Mouse (Mus musculus): ENCODE results near the gene Hexim2. TPM values are rescaled to one million over a fixed set of nuclear protein-coding genes. Genes with fewer than 3 reads are reported as not detected.

Gene Hexim2
- total RNA-seq, 2 experiments from 2014 or later = 3.8 to 13.0 TPM

DNA sequence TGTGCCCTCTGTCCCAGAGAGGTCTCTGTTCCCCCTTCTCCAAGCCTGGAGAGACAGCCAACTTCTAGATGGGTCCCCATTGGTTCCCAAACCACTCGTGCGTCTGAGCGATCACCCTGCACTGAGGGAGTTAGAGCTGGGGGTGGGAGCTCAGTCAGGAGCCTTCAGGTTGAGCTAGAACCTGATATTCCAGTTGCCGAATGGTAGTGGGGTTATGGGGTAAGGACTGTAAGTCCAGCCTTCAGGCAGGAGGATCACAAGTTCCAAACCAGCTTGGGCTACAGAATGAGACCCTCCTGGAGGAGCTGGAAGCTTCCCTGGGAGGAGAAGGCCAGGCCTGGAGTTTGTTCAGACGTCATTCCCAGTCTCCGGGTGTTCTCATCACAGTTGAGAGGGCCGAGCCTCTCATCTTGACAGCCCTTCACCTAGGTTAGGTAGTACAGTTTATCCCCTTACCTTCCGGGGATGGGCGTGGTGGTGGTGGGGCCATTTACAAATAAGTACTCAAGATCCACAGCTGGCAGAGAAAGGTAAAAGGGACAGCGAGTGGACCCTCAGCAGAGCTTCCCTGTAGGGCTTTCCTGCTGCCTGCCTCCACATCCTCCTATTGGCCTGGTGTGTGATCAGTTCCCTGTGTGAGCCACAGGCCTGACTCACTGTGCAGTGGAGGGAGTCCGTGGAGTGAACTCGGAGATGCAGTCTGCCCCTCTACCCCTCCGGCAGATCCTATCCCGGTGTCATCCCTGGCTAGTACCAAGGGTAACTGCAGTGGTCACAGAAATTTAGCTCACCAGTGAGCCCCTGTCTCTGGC, 7.9 kb downstream of the Hexim2 start:
- no peak for ATAC-seq (replicated peaks; ENCODE audit: low FRiP score, poor library complexity, severe bottlenecking)

DNA sequence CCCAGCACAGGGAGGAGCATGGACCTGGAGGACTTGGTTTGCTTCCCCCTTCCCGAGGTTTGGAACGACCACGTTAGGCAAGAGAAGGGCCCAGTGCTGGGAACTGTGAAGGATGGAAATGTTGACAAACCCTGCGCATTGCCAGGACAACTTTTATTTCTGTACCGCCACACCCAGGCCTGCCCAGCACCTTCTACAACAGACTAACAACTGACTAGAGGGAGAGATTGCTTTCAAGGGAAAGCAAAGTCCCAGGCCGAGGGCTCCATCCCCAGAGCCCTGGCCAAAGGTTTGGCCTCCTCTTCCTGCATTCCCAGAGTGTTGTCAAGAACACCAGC, 8.5 kb downstream of the Hexim2 start:
- no peak for ATAC-seq (replicated peaks; ENCODE audit: low FRiP score, poor library complexity, severe bottlenecking)

DNA sequence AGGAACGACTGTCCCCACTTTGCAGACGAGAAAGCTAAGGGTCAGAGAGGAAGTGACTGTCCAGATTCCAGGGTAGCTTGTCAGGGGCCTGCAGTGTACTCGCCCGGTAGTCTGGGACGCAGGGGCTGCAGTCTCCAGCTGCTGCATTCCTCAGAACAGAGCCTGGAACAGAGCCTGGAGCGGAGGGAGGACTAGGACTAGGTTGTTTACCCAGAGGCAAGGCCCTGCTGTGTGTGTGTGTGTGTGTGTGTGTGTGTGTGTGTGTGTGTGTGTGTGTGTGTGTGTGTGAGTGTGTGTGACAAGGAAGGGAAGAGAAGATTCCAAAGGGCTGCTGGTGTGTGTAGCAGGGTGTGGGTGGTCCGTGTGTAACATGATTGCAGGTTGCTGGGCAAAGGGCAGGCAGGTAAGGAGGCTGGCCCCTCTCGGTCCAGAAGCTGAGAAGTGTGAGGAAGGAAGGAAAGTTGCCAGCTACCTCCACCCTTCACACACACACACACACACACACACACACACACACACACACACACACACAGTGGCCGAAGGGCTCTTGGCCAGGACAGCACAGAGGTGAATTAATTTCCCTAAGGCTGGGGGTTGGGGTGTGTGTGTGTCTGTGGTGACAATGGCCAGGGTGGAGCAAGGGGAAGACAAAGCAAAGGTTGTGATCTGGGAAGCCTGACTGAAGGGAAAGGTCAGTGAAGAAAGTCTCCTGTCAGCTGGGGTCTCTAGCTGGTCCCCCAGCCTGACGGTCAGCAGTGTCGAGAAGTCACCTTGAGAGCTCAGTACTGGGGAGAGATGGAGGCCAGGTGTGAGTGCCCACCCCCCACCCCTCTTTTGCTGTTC, 9.1 kb downstream of the Hexim2 start:
- no peak for ATAC-seq (replicated peaks; ENCODE audit: low FRiP score, poor library complexity, severe bottlenecking)

DNA sequence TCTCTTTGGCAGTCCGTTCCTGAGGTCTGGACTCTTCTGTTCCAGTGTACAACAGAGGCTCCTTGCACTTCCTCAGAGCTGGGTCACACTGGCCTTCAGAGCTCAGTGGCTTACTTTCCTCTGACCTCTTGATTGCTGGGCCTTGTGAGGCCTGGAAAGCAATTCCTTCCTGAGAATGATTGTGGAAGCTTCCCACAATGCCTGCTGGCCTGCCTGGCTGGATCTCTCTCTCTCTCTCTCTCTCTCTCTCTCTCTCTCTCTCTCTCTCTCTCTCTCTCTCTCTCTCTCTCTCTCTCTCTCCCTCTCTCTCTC, 9.7 kb downstream of the Hexim2 start:
- ATAC-seq (replicated peaks; ENCODE audit: low FRiP score, poor library complexity, severe bottlenecking) = no peak

DNA sequence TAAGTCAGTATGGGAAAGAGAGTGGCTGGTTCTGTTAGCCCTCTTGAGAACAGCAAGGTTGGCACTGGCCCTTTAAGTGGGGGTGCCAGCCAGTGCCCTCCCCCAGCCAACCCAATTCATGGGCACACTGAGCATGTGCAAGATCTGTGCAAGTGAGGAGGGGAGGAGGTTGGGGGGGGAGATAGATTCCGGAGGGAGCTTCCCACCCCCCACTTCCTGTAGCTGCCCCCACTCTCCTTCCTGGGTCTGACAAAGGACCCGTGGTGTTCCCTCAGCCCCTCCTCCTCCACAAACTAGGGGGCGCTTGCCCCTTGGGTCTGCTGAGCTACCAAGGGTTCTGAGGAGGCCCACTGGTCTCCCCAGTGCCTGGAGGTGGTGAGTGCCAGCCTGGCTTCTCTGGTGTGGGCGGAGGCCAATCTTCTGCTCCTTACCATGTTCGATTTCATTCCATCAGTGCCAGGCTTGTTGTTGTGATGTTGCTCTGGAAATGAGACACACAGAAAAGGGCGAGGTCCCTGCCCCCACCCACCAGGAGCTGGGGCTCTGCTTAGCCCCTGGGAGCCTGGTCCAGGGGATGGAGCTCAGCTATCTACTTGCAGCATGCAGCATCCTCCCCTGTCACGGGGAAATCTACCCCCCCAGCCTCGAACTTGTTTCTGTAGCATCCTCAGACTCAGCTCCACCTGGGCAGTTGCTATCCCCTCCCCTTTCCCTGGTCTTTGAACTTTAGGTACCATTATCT, 10.4 kb downstream of the Hexim2 start:
- ATAC-seq (replicated peaks; ENCODE audit: low FRiP score, poor library complexity, severe bottlenecking) = no peak

DNA sequence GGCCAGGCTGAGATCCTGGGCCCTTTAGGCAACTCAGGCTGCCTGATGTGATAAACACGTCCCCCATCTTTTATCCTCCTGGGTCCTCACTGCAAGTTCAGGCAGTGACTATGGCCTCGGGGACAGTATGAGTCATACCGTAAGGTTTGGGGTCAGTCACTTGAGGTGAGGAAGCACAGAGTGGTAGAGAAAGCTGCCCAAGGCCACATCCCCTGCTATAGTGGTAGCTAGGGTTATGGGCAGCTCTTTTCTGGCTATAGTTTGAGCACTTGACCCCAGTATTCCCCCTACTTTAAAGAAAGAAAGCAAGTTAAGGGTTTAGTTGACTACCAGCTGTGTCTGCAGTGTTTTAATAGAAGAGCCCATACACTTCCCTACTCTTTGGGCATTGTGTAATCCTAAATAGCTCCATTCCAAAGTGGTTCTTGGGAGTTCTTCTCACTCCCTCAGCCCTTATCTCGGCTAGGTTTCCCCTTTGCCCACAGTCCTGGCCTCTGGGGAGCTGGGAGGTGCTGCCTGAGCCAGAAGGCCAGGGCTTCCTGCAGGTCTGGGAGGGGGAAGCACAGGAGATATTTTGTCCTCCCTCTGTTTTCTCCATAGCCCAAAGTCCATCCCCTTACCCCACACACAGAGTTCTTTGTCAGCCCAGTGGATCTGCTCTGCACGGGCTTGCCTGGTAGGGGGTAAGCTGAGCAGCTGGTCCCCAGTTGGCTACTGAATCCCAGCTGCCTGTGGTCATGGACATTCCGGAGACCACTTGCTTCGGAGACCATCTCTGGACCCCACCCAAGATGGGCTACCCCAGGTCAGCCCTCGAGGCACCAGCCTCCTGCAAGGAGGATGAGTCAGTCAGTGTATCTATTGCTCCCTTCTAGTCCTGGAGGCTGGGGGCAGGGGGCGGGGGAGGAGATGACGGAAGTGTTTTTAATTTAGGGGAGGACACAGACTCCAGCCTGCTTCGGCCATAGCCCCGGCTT, 12.4 kb downstream of the Hexim2 start:
- ATAC-seq (replicated peaks; ENCODE audit: low FRiP score, poor library complexity, severe bottlenecking) = no peak

DNA sequence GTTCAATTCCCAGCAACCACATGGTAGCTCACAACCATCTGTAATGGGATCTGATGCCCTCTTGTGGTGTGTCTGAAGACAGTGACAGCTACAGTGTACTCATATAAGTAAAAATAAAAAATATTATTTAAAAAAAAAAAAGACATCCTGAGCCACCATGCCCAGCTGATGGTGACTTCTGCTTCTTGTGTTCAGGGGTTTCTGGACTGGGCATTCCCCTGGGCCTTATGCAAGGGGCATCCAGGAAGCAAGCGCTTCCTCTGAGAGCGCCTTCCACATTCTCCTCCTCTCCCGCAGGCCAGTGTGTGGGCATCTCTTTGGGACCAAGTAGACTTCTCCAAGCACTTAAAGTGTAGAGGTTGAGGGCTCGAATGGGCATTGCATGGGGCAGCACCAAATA, 14.2 kb downstream of the Hexim2 start:
- ATAC-seq (replicated peaks; ENCODE audit: low FRiP score, poor library complexity, severe bottlenecking) = no peak

DNA sequence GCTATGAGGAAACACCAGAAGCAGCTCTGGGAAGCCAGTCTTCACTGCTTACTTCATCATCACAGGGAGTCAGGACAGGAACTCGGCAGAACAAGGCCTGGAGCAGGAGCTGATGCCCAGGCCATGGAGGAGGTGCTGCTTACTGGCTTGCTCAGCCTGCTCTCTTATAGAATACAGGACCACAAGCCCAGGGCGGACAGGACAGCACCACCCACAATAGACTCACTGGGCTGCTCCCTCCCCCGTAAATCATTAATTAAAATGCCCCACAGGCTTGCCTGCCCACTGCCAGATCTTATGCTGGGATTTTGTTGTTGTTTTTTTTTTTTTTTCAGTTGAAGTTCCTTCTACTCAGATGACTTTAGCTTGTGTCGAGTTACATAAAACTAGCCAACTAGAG, 15.5 kb downstream of the Hexim2 start:
- no peak for ATAC-seq (replicated peaks; ENCODE audit: low FRiP score, poor library complexity, severe bottlenecking)

DNA sequence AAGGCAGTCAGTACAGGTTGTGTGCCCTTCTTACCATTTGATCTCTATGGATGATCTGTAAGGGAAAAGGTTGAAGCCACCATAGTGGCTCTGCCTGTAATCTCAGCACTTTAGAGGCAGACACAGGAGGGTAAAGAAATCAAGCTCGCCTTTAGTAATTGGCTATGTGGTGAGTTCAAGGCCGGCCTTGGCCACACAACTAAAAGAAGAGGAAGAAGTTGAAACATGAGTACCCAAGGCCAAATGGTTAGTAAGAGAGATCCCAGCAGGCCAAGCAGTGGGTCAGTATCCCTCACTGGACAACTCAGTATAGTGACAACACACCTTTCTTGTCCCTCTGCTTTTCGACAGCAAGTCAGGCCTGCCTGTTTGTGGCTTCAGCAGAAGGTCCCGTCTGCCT, 17.5 kb downstream of the Hexim2 start:
- no peak for ATAC-seq (replicated peaks; ENCODE audit: low FRiP score, poor library complexity, severe bottlenecking)

DNA sequence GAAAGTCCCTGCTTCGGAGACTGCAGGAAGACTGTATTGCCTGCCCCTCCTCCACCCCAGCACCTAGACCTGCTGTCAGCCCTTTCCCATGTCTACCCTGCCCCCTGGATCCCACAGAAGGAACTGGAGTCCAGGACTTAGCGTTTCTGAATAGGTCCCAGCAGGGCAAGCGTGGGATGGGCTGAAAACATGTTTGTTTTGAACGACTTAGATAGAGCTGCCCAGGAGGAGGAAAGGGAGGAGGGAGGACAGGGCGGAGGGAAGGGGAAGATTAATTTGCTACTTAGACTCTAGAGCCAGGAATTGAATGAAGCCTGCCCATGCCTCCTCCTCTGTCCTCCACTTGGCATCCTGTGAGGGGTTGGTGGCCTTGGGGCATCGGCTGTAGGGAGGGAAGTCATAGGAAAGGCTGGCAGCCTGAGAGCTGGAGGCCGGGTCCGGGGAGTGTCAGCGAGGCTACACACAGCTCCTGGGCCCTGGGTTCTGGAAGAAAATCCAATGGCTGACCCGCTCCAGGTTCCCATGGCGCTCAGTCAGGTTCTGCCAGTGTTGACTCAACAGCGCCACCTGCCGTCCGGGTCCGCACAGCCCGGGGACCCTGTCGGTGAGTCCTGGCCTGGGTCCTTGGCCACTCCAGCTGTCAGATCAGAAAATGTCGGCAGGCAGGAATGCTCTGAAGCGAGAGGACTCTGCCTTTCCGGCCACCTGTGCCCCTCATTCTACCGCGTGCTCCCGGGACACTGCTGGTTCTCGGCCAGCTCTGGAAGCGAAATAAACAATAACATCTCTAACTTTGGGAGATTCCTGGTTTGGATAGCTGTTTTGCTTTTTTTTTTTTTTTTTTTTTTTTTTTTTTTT, 26.6 kb downstream of the Hexim2 start:
- ATAC-seq (replicated peaks; ENCODE audit: low FRiP score, poor library complexity, severe bottlenecking) = peak; percentile 91

DNA sequence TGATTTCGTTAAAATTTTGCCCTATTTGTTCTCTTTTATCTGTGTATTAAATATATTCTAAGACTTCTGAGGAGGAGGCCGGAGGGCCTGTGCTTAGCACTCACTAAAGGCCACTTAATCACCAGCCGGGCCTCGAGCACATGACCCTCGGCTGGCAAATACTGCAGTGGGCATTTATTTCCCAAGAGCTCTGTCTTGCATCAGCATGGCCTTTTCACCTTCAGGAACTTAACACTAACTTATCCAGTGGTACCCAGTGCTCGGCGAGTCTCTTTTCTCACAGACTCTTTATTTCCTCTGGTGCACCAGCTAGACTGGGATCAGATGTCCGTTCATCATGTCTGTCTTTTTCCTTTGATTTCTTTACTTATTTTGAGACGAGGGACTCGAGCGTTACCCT, 28.5 kb downstream of the Hexim2 start:
- no peak for ATAC-seq (replicated peaks; ENCODE audit: low FRiP score, poor library complexity, severe bottlenecking)

DNA sequence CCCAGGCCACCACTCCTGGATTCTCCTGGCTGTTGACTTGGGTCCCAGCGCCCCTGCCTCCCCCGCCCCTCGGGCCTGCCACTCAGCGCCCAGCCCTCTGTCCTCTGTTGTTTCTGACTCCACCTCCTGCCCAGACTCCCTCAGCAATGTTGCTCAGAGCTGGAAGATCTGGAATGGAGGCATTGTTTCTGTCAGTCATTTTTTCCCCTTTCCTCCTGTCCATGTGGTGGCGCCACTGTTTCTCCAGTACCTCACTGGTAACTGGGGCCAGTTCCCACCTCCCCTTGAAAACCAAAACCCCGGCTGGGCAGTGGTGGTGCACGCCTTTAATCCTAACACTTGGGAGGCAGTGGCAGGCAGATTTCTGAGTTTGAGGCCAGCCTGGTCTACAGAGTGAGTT, 29.2 kb downstream of the Hexim2 start:
- ATAC-seq (replicated peaks; ENCODE audit: low FRiP score, poor library complexity, severe bottlenecking) = no peak

DNA sequence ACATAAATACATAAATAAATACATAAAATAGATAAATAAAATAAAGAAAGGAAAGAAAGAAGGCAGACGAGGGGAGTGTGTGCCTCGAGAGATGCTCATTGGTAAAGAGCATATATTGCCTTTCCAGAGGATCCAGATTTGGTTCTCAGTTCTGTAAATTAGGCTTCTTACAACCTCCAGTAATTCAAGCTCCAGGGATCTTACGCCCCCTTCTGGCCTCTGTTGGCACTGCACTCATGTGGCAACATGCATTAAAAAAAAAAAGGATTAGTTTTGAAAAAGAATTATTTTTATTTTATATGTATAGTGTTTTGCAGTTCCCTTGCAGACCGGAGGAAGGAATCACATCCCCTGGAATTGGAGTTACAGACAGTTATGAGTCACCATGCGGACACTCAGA, 29.9 kb downstream of the Hexim2 start:
- no peak for ATAC-seq (replicated peaks; ENCODE audit: low FRiP score, poor library complexity, severe bottlenecking)

DNA sequence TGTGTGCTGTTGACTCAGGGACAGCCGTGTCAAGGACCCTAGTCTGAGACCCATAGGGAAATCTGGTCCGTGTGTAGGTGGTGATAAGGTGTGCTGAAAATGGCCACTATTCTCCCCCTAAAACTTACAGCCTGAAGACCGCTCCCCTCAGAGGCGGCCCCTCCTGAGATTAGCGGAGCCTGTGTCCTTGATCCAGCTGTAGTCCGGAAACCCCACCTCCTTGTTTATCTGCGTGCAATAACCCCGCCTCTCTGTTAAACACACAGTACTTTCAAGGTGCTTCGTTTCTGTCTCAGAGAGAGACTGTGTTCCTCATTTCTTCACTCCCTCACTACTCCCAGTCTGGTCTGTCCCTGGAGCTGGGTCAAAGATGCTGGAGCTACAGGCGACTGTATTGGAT, 32.2 kb downstream of the Hexim2 start:
- no peak for ATAC-seq (replicated peaks; ENCODE audit: low FRiP score, poor library complexity, severe bottlenecking)

DNA sequence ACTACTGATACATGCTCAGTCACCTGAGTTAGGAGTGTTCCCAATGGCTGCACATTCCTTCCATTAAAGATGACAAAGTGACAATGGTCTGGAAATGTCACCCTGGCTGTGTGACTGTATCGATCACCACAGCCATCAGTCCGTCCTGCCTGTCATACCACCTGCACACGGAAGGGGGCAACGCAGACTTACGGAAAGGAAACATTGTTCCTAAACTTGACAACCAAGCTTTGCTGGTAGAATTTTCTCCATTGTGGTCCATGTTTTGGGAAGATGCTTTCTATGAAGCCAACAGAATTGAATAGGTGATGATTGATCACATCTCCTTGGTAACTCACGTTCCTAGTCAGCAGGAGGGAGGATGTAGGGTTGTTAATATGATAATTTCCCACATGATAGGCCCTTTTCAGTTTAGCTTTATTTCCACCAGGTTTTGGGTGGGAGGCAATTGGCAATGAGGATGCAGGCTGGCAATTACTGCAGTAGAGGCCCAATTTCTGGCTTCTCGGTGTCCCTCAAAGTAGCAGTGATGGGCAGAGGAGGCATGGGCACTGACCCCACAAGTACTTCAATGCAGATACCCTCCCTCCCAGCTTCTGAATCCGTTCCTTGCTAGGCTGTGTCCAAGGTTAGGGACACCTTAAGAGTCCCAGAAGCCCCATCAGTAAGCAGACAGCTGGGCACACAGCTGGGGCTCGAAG, 36.6 kb downstream of the Hexim2 start:
- no peak for ATAC-seq (replicated peaks; ENCODE audit: low FRiP score, poor library complexity, severe bottlenecking)

DNA sequence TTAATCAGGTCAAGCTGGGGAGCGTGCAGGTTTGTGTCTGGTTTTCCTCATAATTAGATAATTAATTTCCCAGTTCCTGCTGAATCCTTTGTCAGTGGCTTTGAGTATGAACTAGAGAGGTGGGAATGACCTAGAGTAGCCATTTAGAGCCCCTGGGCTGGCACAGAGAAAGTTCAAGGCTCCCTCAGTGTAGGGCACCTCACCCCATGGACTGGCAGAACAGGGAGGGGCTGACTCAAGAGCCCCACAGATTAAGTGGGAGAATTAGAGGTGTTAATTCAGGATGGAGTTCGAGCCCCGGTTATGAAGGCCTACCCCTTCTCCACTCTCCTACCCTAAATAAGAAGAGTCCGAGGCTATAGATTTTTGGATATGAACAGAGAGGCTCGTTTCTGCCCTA, 37.4 kb downstream of the Hexim2 start:
- no peak for ATAC-seq (replicated peaks; ENCODE audit: low FRiP score, poor library complexity, severe bottlenecking)

DNA sequence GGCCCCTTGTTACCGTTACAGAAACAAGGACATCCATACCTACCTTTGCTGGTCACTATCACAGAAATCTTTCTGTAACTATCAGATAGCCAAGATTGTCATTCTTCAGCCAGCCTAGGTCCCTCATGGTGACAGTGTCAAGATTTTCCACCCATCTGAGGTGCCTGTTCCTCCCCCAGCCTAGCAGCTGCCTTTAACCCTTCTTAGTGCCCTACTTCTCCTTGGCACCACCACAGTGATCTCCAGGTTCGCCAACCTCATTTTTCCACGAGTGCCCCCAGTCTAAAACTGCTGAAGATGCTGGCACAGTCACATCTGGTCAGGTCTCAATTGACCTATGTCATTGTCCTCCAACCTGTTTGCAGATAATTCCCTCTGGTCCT, 37.9 kb downstream of the Hexim2 start:
- no peak for ATAC-seq (replicated peaks; ENCODE audit: low FRiP score, poor library complexity, severe bottlenecking)
